Mouse (Mus musculus) forebrain, embryonic 14.5 days (tissue): Measurements from ENCODE around the gene Klc4. TPM values are rescaled to one million over a fixed set of nuclear protein-coding genes. Genes with fewer than 3 reads are reported as not detected.

Experiments used
- ATAC-seq: fragments of 200-750 bp; cut with Nextera tagmentation; 2 replicates; pipeline ENCODE4 v1.8.0; 2017; ENCODE audit warnings: mild to moderate bottlenecking, moderate library complexity
- DNase-seq: peaks from one replicate; pipeline ENCODE4 v3.0.0-alpha.2; 2015; ENCODE audit warnings: low spot score
- H3K27ac ChIP-seq: fragments of 300-500 bp; sonication (generic); 2 replicates; pipeline ENCODE4 v1.5.1; 2014; ENCODE audit warnings: low read depth, mild to moderate bottlenecking, control low read depth, low read length, moderate library complexity
- H3K27me3 ChIP-seq: fragments of 300-500 bp; sonication (generic); replicated peaks from 2 replicates; pipeline ENCODE4 v1.6.1; 2014; ENCODE audit warnings: low read length, control low read depth, mixed read lengths; ENCODE audit not compliant: control insufficient read depth, insufficient read depth
- H3K36me3 ChIP-seq: fragments of 300-500 bp; sonication (generic); 2 replicates; pipeline ENCODE4 v1.6.1; 2014; ENCODE audit warnings: low read length, control low read depth; ENCODE audit not compliant: control insufficient read depth, insufficient read depth
- H3K4me1 ChIP-seq: fragments of 300-500 bp; sonication (generic); 2 replicates; pipeline ENCODE4 v1.6.1; 2014; ENCODE audit warnings: antibody characterized with exemption, low read length, control low read depth; ENCODE audit not compliant: control insufficient read depth, insufficient read depth
- H3K4me2 ChIP-seq: fragments of 300-500 bp; sonication (generic); 2 replicates; pipeline ENCODE4 v1.6.1; 2014; ENCODE audit warnings: mild to moderate bottlenecking, control low read depth, low read length
- H3K4me3 ChIP-seq: fragments of 300-500 bp; sonication (generic); 2 replicates; pipeline ENCODE4 v1.5.1; 2014; ENCODE audit warnings: low read depth, low read length, control low read depth
- H3K9ac ChIP-seq: fragments of 300-500 bp; sonication (generic); 2 replicates; pipeline ENCODE4 v1.6.1; 2014; ENCODE audit warnings: mild to moderate bottlenecking, low read length, control low read depth, moderate library complexity
- H3K9me3 ChIP-seq: fragments of 300-500 bp; sonication (generic); replicated peaks from 2 replicates; pipeline ENCODE4 v1.6.1; 2016; ENCODE audit warnings: low read length, control low read depth, mixed read lengths; ENCODE audit not compliant: control insufficient read depth
- WGBS: fragments of 180-500 bp; shearing (Covaris S2); extraction: QIAGEN DNeasy Blood & Tissue Kit; methylation state at CpG from one replicate; pipeline ENCODE4 v1.1.7; 2014; 5-methylcytosine and 5-hydroxymethylcytosine counted together
- polyA plus RNA-seq: library from polyadenylated mRNA; unstranded; fragments of >200 nt; fragmentation: Nextera tagmentation; extraction: Ambion mirVana; gene quantifications from 2 replicates; pipeline ENCODE4 v1.2.1, GENCODE M21; 2014

Gene Klc4
- polyA plus RNA-seq, 1 experiment from 2014 or later, result 34.7 TPM

- Histone ChIP-seq H3K9me3 (no peaks in the 10 kb centered on the region), H3K27ac (no peak overlapping the region), H3K4me3 (no peak overlapping the region), H3K4me1 (peaks cover 3% of the 10 kb centered on the region; the same call in 1 of the 2 replicates), H3K9ac (no peak overlapping the region), H3K4me2 (no peak overlapping the region), H3K27me3 (no peaks in the 10 kb centered on the region), H3K36me3 (no peaks in the 10 kb centered on the region)
- ATAC-seq (no peak), DNase-seq (no peak)
- WGBS, result 72% methylated on average over 12 of the region's 12 CpGs
Observed at GRCm38 (mm10) chr17:46605987-46606386, 39.8 kb downstream of the Klc4 start.

GRCm38 (mm10) chr17:46605126-46605525 lies 40.7 kb downstream of the Klc4 start:
- Histone ChIP-seq H3K9ac (no peak overlapping the region), H3K27ac (no peak overlapping the region)
- WGBS, result 59% methylated on average over 5 of the region's 5 CpGs

GRCm38 (mm10) chr17:46603229-46603628 lies 42.6 kb downstream of the Klc4 start:
- H3K27me3 ChIP-seq, result no peaks in the 10 kb centered on the region
- DNase-seq (no peak), ATAC-seq (no peak)
- H3K9ac ChIP-seq, result no peak overlapping the region
- no peaks in the 10 kb centered on the region for H3K9me3 ChIP-seq
- H3K4me3 ChIP-seq, result no peak overlapping the region
- no peak overlapping the region for H3K4me2 ChIP-seq
- no peak overlapping the region for H3K27ac ChIP-seq
- 95% methylated on average over 4 of the region's 4 CpGs for WGBS
- H3K4me1 ChIP-seq, result peaks cover 3% of the 10 kb centered on the region; the same call in 1 of the 2 replicates
- no peaks in the 10 kb centered on the region for H3K36me3 ChIP-seq

More at GRCm38 (mm10) chr17:46605126-46605525, 40.7 kb downstream of the Klc4 start:
- no peak for DNase-seq
- Histone ChIP-seq H3K36me3 (no peaks in the 10 kb centered on the region), H3K4me3 (no peak overlapping the region), H3K9me3 (no peaks in the 10 kb centered on the region), H3K4me2 (no peak overlapping the region), H3K27me3 (no peaks in the 10 kb centered on the region), H3K4me1 (peaks cover 3% of the 10 kb centered on the region; the same call in 1 of the 2 replicates)
- ATAC-seq, result no peak

GRCm38 (mm10) chr17:46602212-46602611 lies 43.6 kb downstream of the Klc4 start:
- Histone ChIP-seq H3K4me2 (no peak overlapping the region), H3K27me3 (no peaks in the 10 kb centered on the region), H3K9me3 (no peaks in the 10 kb centered on the region), H3K27ac (no peak overlapping the region), H3K9ac (no peak overlapping the region), H3K36me3 (no peaks in the 10 kb centered on the region), H3K4me1 (peaks cover 3% of the 10 kb centered on the region; the same call in 1 of the 2 replicates), H3K4me3 (no peak overlapping the region)
- DNase-seq, result no peak
- no peak for ATAC-seq
- WGBS, result 83% methylated on average over 9 of the region's 9 CpGs

GRCm38 (mm10) chr17:46600569-46600968 lies 45.3 kb downstream of the Klc4 start:
- Histone ChIP-seq H3K27me3 (no peaks in the 10 kb centered on the region), H3K9ac (no peak overlapping the region), H3K27ac (no peak overlapping the region), H3K4me2 (no peak overlapping the region), H3K4me3 (no peak overlapping the region), H3K4me1 (peaks cover 3% of the 10 kb centered on the region; the same call in 1 of the 2 replicates), H3K36me3 (no peaks in the 10 kb centered on the region), H3K9me3 (no peaks in the 10 kb centered on the region)
- 94% methylated on average over 2 of the region's 2 CpGs for WGBS
- DNase-seq, result no peak
- no peak for ATAC-seq

GRCm38 (mm10) chr17:46598963-46599362 lies 46.9 kb downstream of the Klc4 start:
- DNase-seq, result no peak
- WGBS, result 89% methylated on average over 4 of the region's 4 CpGs
- Histone ChIP-seq H3K4me2 (no peak overlapping the region), H3K4me3 (no peak overlapping the region), H3K27me3 (no peaks in the 10 kb centered on the region), H3K27ac (no peak overlapping the region), H3K4me1 (no peaks in the 10 kb centered on the region), H3K36me3 (no peaks in the 10 kb centered on the region), H3K9ac (no peak overlapping the region), H3K9me3 (no peaks in the 10 kb centered on the region)
- no peak for ATAC-seq

GRCm38 (mm10) chr17:46597956-46598355 lies 47.9 kb downstream of the Klc4 start:
- H3K4me3 ChIP-seq, result no peak overlapping the region
- H3K36me3 ChIP-seq, result no peaks in the 10 kb centered on the region
- no peaks in the 10 kb centered on the region for H3K27me3 ChIP-seq
- H3K9ac ChIP-seq, result no peak overlapping the region
- H3K9me3 ChIP-seq, result no peaks in the 10 kb centered on the region
- no peak overlapping the region for H3K4me2 ChIP-seq
- no peaks in the 10 kb centered on the region for H3K4me1 ChIP-seq
- 95% methylated on average over 11 of the region's 11 CpGs for WGBS
- DNase-seq (no peak), ATAC-seq (no peak)
- no peak overlapping the region for H3K27ac ChIP-seq

GRCm38 (mm10) chr17:46595336-46595735 lies 50.5 kb downstream of the Klc4 start:
- peaks cover 7% of the 10 kb centered on the region for H3K36me3 ChIP-seq
- H3K9me3 ChIP-seq, result no peaks in the 10 kb centered on the region
- no peak overlapping the region for H3K4me3 ChIP-seq
- H3K27me3 ChIP-seq, result no peaks in the 10 kb centered on the region
- H3K27ac ChIP-seq, result no peak overlapping the region
- H3K9ac ChIP-seq, result no peak overlapping the region
- H3K4me2 ChIP-seq, result no peak overlapping the region
- ATAC-seq (no peak), DNase-seq (no peak)
- WGBS, result 85% methylated on average over 6 of the region's 6 CpGs
- no peaks in the 10 kb centered on the region for H3K4me1 ChIP-seq

GRCm38 (mm10) chr17:46594606-46595005 lies 51.2 kb downstream of the Klc4 start:
- Histone ChIP-seq H3K36me3 (peaks cover 14% of the 10 kb centered on the region), H3K27me3 (no peaks in the 10 kb centered on the region), H3K4me2 (no peak overlapping the region), H3K4me1 (no peaks in the 10 kb centered on the region), H3K4me3 (no peak overlapping the region), H3K27ac (no peak overlapping the region), H3K9ac (no peak overlapping the region), H3K9me3 (no peaks in the 10 kb centered on the region)
- DNase-seq (no peak), ATAC-seq (no peak)
- 47% methylated on average over 9 of the region's 9 CpGs for WGBS
